Mouse (Mus musculus): ENCODE data around the gene Kpna2.
A peak's percentile ranks its signal among the peaks of the same experiment; 100 is the strongest.

Kpna2 gene

GRCm38 (mm10) chr11:106982351-106982750 lies 17.0 kb downstream of the Kpna2 start:
- no peak for DNase-seq

- peak; percentile 23 to 31 for DNase-seq
Measured at GRCm38 (mm10) chr11:106981787-106982186, 17.6 kb downstream of the Kpna2 start.

- DNase-seq: peak; percentile 76 to 84
Measured at GRCm38 (mm10) chr11:106980455-106980854, 18.9 kb downstream of the Kpna2 start.

- DNase-seq: peak; percentile 41 to 47
Measured at GRCm38 (mm10) chr11:106976194-106976593, 23.1 kb downstream of the Kpna2 start.

GRCm38 (mm10) chr11:106975419-106976177 lies 23.7 kb downstream of the Kpna2 start:
- DNase-seq: peak; percentile 33 to 47

GRCm38 (mm10) chr11:106974440-106974839 lies 24.9 kb downstream of the Kpna2 start:
- DNase-seq: no peak

- no peak for DNase-seq
Measured at GRCm38 (mm10) chr11:106973016-106973415, 26.3 kb downstream of the Kpna2 start.

GRCm38 (mm10) chr11:106969798-106970197 lies 29.5 kb downstream of the Kpna2 start:
- no peak for DNase-seq

- no peak for DNase-seq
Measured at GRCm38 (mm10) chr11:106967630-106968029, 31.7 kb downstream of the Kpna2 start.

- no peak for DNase-seq
Measured at GRCm38 (mm10) chr11:106965881-106966280, 33.5 kb downstream of the Kpna2 start.

- DNase-seq: no peak
Measured at GRCm38 (mm10) chr11:106962310-106962709, 37.0 kb downstream of the Kpna2 start.

GRCm38 (mm10) chr11:106961471-106962081 lies 37.8 kb downstream of the Kpna2 start:
- DNase-seq: no peak

GRCm38 (mm10) chr11:106959121-106959520 lies 40.2 kb downstream of the Kpna2 start:
- no peak for DNase-seq

GRCm38 (mm10) chr11:106958407-106959071 lies 40.8 kb downstream of the Kpna2 start:
- DNase-seq: no peak

GRCm38 (mm10) chr11:106957271-106957980 lies 41.9 kb downstream of the Kpna2 start:
- DNase-seq: peak; percentile 28 to 42

- no peak for DNase-seq
Measured at GRCm38 (mm10) chr11:106954566-106954965, 44.8 kb downstream of the Kpna2 start.

GRCm38 (mm10) chr11:106954116-106954515 lies 45.2 kb downstream of the Kpna2 start:
- no peak for DNase-seq

Measured in cerebellum, postnatal 10 days (tissue).